Mouse (Mus musculus) retina, embryonic 14.5 days (tissue): ENCODE results near the gene Pgpep1l.

ENCODE experiments used
- DNase-seq: peaks from one replicate; pipeline ENCODE4 v3.0.0-alpha.2; 2015; ENCODE audit warnings: low spot score

Gene Pgpep1l

GRCm38 (mm10) chr7:68213842-68214241 is 50.2 kb downstream of the Pgpep1l start:
- DNase-seq = no peak

GRCm38 (mm10) chr7:68211883-68212282 is 52.1 kb downstream of the Pgpep1l start:
- DNase-seq = no peak

- no peak for DNase-seq
Measured at GRCm38 (mm10) chr7:68210417-68210816, 53.6 kb downstream of the Pgpep1l start.

- DNase-seq = no peak
Measured at GRCm38 (mm10) chr7:68209039-68209438, 55.0 kb downstream of the Pgpep1l start.

DNA sequence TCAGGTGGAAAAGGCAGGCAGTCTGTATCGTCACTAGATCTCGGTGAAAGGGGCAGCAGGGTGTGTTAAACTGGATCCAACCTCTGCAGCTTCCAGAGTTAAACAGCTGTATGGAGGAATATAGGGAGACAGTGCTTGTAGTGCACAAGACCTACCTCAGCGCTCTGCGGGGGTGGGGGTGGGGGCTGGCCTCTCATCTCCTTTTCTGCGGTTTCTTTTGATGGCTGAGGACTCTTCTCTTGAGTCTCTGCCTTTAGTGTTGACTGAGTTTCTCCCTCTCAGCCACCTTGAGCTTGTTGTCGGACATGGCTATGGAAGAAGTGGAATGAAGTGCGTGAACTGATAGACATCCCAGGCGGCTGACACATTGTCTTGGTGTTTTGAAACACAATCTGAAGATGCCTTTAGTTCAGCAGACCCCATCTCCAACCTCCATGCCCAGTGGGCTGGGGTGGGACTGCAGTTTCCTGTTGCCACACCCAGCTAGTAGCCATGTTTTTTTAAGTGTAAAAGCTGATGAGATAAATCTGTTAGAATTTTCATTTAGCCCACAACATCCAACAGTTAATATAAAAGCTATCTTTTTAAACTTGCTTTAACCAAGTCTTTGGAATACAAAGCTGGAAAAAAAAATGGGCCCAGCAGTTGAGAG is 58.1 kb downstream of the Pgpep1l start:
- DNase-seq = no peak

DNA sequence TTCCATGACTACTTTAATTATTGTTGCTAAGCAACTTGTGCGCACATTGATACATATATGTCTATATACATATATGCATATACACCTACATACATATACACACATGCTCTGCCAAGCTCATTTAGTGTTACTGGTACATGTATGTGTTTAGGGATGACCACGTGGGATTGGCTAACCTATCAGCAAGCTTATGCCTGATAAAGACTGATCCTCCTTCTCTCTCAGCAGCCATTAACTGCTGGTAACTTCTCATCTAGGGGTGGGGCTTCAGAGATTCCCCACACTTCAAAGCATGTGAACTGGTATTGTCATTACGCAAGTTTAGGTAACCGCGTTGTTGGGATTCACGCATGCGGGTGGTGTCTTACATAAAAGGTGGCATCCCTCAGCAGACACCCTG is 64.4 kb downstream of the Pgpep1l start:
- DNase-seq = no peak

- no peak for DNase-seq
Measured at GRCm38 (mm10) chr7:68193958-68194695, 69.9 kb downstream of the Pgpep1l start.

DNA sequence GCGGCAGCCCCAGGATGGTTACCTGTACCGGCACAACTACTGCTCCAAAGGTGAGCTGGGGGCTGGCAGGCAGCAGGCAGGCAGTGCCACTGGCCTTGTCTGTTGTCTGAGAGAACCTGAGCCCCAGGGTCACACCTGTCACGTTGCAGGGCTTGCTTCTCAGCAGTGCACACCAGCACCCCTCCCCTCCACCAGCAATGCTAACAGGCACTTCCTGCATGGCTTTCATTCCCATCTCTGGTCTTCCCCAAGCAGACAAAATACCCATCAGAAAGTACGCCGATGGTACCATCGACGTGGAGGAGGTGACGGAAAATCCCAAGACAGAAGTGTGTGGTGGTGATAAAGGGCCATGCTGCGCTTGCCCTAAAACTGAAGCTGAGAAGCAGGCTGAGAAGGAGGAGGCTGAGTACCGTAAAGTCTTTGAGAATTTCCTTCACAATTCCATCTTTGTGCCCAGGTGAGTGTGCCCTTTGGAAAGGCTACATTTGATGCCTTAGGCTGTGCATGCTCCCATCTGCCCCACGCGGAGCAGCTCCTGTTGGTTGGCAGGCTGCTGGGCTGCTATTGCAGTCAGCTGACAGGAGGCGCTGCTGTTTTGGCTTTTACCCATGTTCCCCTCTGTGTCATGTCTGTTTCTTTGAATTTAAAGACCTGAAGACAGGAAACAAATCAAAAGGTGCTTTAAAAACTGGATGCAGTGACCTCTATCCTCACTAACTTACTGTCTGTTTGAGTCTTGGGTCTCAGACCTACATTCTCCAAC is 74.2 kb downstream of the Pgpep1l start:
- DNase-seq = no peak

GRCm38 (mm10) chr7:68189211-68189610 is 74.8 kb downstream of the Pgpep1l start:
- DNase-seq = no peak
